Mouse (Mus musculus) bone marrow macrophage, adult 2 months (primary cell): Measurements from ENCODE around the gene Spata46.

Source experiments
- CTCF ChIP-seq: IDR thresholded peaks from 2 replicates; pipeline ENCODE4 v1.5.1; 2012; ENCODE audit warnings: low read depth, mild to moderate bottlenecking, low read length, moderate library complexity
- POLR2A ChIP-seq: IDR thresholded peaks from 2 replicates; pipeline ENCODE4 v1.6.1; 2012; ENCODE audit warnings: mild to moderate bottlenecking, low read depth, low read length, borderline replicate concordance

- TF ChIP-seq CTCF (no peak), POLR2A (no peak)
Observed at GRCm38 (mm10) chr1:170353335-170353734, 44.7 kb downstream of the Spata46 start.
